8 mouse cellular contexts compared by ENCODE assay signal in the genomic region with DNA sequence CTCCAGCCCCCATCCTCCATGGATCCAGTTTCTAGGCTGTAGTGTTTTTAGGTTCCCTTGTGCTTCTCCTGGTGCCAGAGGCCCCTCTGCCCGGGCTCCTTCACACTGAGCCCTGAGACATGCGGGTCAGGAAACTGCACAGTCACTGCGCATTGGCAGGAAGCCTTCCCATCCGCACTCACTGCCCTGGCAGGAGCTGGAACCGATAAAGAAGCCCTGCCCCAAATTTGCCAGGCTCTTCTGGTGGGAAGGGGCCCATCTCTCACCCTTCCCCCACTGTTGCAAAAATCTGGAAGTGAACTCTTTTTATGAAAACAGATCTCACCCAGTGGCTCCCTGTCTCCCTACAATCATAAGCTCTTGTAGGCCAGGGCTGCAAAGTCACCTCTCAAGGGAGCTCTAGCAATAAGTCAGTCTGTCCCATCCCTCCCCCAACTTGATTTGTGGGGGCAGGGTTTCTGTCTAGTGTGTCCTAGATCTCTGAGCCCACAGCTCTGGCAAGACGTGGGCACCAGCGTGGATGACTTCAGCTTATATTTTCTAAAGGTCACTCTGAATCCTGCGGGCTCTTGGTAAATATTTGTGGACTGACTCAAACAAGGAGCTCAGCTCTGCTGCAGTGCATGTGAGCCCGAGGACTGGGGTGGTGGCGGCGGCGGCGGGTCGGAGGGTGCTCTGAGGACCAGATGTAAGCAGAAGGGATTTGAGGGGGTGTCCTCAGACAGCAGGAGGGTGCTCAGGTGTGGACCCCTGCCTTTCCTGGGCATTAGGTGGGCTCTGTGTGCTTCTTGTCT. TPM values are rescaled to one million over a fixed set of nuclear protein-coding genes. Genes with fewer than 3 reads are reported as not detected.
DNase-seq lines count a peak whose midpoint lies in the region; ATAC-seq and TF ChIP-seq lines count a peak whose summit lies in the region.

No protein-coding gene starts in this region.

- H3K27me3 ChIP-seq in lung, embryonic 14.5 days (ENCODE audit: insufficient read depth, low read length), result no peaks in the 10 kb centered on the region

- H3K4me1 ChIP-seq in lung, embryonic 14.5 days (ENCODE audit: insufficient read depth), result peaks cover 50% of the 10 kb centered on the region

- no peak for ATAC-seq in lung, embryonic 14.5 days (ENCODE audit: insufficient read depth)
- no peak for ATAC-seq in activated CD4-positive, CD25-positive, alpha-beta regulatory T cell, adult 4 months

- H3K36me3 ChIP-seq in lung, embryonic 14.5 days (ENCODE audit: insufficient read depth), result peaks cover 25% of the 10 kb centered on the region

- peak overlapping the region; percentile 80 for H3K4me2 ChIP-seq in lung, embryonic 14.5 days

- TF ChIP-seq CTCF in lung, embryonic 14.5 days (IDR thresholded peaks at IDR 0.05; ENCODE audit: low read depth), result no peak

- peak; percentile 80 for DNase-seq in A20 (ENCODE audit: low read depth, low spot score)
- DNase-seq in MEL-GATA-1-ER (ENCODE audit: extremely low read depth, low read depth), result peak; percentile 78
- peak; percentile 74 to 75 for DNase-seq in cerebellum, postnatal 36 days
- peak; percentile 83 to 87 for DNase-seq in heart, adult 9 months (ENCODE audit: low spot score in 2 of 2)
- peak; percentile 84 for DNase-seq in kidney, adult 9 months
- peak; percentile 70 for DNase-seq in lung, embryonic 14.5 days
- peak; percentile 69 to 70 for DNase-seq in right cerebral cortex, postnatal 10 days (ENCODE audit: low spot score in 2 of 2)

- H3K9ac ChIP-seq in lung, embryonic 14.5 days, result peak overlapping the region; percentile 50

- no peaks in the 10 kb centered on the region for H3K9me3 ChIP-seq in lung, embryonic 14.5 days (ENCODE audit: low read depth, low read length)

- peak overlapping the region; percentile 98 for H3K27ac ChIP-seq in lung, embryonic 14.5 days (ENCODE audit: low read depth)

- WGBS in lung, embryonic 14.5 days, result 30% methylated on average over 14 of the region's 14 CpGs

- H3K4me3 ChIP-seq in lung, embryonic 14.5 days (ENCODE audit: low read depth, low read length), result peak overlapping the region; percentile 10; the same call in 1 of the 2 replicates

RNA-seq across cellular contexts. Expression of a gene that starts 26.8 kb away (rescaled TPM):
- polyA plus RNA-seq in lung, embryonic 14.5 days (2014; fragmentation: Nextera tagmentation; extraction: Ambion mirVana), result 37.9 and 42.2 TPM in 2 replicates
- 10 to 100 TPM; 70.6 to 78.6 TPM for polyA plus RNA-seq in activated CD4-positive, CD25-positive, alpha-beta regulatory T cell, adult 4 months (2017; shearing (Covaris generic))

RNA-seq across cellular contexts. Expression of a gene that starts 29.4 kb away (rescaled TPM):
- polyA plus RNA-seq in lung, embryonic 14.5 days (2014; fragmentation: Nextera tagmentation; extraction: Ambion mirVana), result 2.4 TPM in 2 replicates
- 10 to 100 TPM; 43.3 to 60.2 TPM for polyA plus RNA-seq in activated CD4-positive, CD25-positive, alpha-beta regulatory T cell, adult 4 months (2017; shearing (Covaris generic))

RNA-seq across cellular contexts. Expression of a gene that starts 45.7 kb away (rescaled TPM):
- polyA plus RNA-seq in lung, embryonic 14.5 days (2014; fragmentation: Nextera tagmentation; extraction: Ambion mirVana), result 2.7 and 3.8 TPM in 2 replicates
- polyA plus RNA-seq in activated CD4-positive, CD25-positive, alpha-beta regulatory T cell, adult 4 months (2017; shearing (Covaris generic)), result under 1 TPM; 0.29 to 0.58 TPM

Comparison
In these comparisons a context has a peak if more than half of its experiments do, and no peak if none do; other contexts are left out.
1. RNA of a gene that starts 29.4 kb away (polyA plus RNA-seq): 43.3 to 60.2 TPM in activated CD4-positive, CD25-positive, alpha-beta regulatory T cell, adult 4 months; 2.4 TPM in lung, embryonic 14.5 days; every median in the first group is over 10 times any median in the second.
2. Peak in every context shown above with its lines, with median percentiles within 50 percentile points of each other: DNase-seq.